Mouse (Mus musculus) adipose tissue, adult 10 weeks (tissue): Measurements from ENCODE around the gene Olfr347. TPM values are rescaled to one million over a fixed set of nuclear protein-coding genes. Genes with fewer than 3 reads are reported as not detected.

ENCODE experiments used
- polyA plus RNA-seq: library from polyadenylated mRNA; stranded (reverse); fragments of 350-450 nt; fragmentation: Illumina TruSeq; extraction: RNeasy Lipid Tissue Mini Kit (QIAGEN cat#74804); gene quantifications from one replicate; pipeline ENCODE4 v1.2.3, GENCODE M21; 2014; ENCODE audit warnings: low read depth, low replicate concordance

Gene Olfr347
- polyA plus RNA-seq: not detected

DNA sequence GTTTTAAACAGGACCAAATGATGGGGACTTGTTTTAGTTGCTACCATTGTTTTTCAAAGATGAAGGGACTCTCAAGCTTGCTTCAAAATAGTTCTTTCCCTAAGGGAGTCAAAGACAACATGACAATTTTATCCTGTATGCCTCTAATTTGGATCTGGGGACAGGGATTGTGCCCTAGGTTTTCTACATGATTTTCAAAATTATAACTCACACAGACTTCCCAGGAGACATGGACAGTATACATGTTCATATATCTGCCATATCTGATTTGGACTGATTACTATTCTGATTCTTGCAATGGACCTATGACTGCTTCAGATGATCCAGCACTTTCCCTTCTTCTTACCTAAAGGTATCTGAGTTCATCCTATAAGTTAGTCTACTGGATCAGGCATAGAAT lies at the start of gene Olfr347:
Olfr347 (plus strand) TSS at position 301 of the 400 bp plus-strand sequence.

DNA sequence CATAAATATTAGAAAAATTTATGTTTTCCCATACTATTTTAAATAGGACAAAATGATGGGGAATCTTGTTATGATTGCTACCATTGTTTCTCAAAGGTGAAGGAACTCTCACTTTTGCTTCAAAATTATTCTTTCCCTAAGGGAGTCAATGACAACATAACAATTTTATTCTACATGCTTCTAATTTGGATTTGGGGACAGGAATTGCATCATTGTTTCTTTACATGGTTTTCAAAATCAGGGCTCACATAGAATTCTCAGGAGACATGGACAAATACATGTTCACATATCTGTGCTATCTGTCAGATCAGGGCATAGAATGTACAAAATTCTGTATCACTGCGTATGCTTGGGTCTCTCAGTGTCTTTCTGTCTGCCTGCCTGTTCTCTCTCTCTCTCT lies 46.2 kb upstream of the Olfr347 start, which contains the start of gene Olfr346:
Olfr346 (plus strand) TSS at position 301 of the 400 bp plus-strand sequence.

DNA sequence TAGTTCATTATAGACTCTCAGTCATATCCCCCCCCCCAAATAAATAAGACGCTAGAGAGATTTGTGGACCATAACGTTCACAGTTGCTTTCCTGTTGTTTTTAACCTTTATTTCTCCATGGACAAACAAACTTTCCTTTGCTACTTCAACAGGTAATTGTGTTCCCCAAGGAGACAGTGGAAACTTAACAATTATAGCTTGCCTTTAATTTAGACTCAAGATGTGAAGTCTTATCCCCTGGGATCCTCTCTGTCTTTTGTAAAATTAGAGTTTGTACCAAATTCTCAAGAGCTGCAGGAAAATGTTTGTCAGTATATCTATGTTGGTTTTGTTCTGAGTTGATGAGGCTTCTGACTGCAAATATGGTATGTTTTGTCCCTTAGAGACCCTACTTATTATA lies 52.3 kb downstream of the Olfr347 start, which contains the start of gene Olfr348:
Olfr348 (plus strand) TSS at position 301 of the 400 bp plus-strand sequence.

Other genes starting within 250 kb of the Olfr347 start
- not detected for gene Olfr341, start 249.4 kb upstream of the Olfr347 start, polyA plus RNA-seq
- gene Olfr342, start 206.9 kb upstream of the Olfr347 start, polyA plus RNA-seq: not detected
- not detected for gene Olfr344, start 165.2 kb upstream of the Olfr347 start, polyA plus RNA-seq
- gene Olfr345, start 91.9 kb upstream of the Olfr347 start, polyA plus RNA-seq: not detected
- not detected for gene Olfr346, start 46.1 kb upstream of the Olfr347 start, polyA plus RNA-seq
- gene Olfr348, start 52.4 kb downstream of the Olfr347 start, polyA plus RNA-seq: not detected
- gene Olfr50, start 58.6 kb downstream of the Olfr347 start, polyA plus RNA-seq: not detected
- not detected for gene Olfr3, start 85.1 kb downstream of the Olfr347 start, polyA plus RNA-seq
- gene Olfr350, start 114.4 kb downstream of the Olfr347 start, polyA plus RNA-seq: not detected
- gene Olfr351, start 130.8 kb downstream of the Olfr347 start, polyA plus RNA-seq: not detected
- not detected for gene Olfr352, start 136.6 kb downstream of the Olfr347 start, polyA plus RNA-seq
- gene Olfr353, start 161.0 kb downstream of the Olfr347 start, polyA plus RNA-seq: not detected
- gene Olfr354, start 173.8 kb downstream of the Olfr347 start, polyA plus RNA-seq: not detected
- gene Olfr355, start 197.0 kb downstream of the Olfr347 start, polyA plus RNA-seq: not detected
- not detected for gene Olfr356, start 205.2 kb downstream of the Olfr347 start, polyA plus RNA-seq